Mouse (Mus musculus) right cerebral cortex, postnatal 25 days (tissue): ENCODE results near the gene C530025M09Rik.

Experiments
- DNase-seq: peaks from one replicate; pipeline ENCODE4 v3.0.0; 2022

The C530025M09Rik gene

DNA sequence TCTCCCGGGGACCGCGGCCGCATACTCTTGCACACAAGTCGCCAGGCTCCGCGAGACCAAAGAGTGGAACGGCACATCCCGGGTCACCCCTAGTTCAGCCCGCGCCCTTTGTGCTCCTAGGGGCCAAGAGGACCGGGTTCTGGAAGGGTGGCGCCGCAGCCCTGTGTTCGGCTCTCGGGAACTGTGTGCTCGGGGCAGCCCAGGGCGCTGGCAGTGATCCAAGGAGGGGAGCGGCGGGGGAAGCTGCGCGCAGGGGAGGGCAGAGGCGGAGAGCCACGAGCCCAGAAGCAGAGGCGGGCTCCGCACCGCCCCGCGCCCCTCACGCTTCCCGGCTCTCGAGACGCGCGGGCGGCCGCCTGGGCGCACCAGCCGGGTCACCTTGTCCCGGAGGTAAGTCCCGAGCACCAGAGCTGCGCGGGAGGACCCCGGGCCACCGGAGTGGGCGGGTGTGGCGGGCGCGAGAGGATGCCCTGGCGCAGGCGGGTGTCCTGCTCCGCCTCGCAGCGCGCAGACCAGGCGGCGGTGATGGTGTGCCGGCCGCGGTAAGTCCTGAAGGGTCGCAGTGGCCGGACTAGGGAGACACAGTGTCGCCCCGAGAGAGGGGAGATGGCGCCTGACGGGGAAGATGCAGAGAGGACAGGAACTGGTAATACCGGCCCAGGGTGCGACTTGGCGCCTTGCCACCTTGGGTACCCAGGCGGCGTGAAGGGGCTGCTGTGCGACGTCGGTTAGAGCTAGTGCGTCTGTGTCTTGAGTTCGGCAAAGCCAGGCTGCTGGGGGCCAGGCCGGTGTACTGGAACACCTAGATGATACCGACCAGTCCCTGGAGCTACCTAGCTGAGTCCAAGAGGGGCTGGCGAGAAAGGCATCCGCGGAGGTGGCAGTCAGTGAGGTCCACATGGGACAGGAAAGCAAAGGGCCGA lies at the start of gene C530025M09Rik:
Gene C530025M09Rik (minus strand): TSS at position 678 of the 923 bp plus-strand sequence.
- DNase-seq, result peak; percentile 59

DNA sequence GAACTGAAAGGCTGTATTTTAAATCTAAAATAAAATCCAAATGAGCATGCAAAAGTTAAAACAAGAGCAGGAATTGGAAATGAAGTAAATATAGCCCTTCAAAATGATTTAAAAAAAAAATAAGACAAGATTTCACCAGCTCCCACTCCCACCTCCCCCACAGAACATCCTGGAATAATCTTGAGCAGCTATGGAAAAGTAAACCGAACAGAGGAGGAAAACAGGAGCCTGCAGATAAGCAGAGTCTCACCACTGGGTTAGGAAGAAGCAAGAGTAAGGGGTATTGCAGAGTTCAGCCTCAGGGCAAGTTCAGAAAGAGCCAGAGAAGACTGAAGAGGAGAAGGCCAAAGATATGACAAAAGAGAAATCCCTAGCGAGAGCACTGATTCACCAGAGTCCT lies 46.9 kb upstream of the C530025M09Rik start:
- no peak for DNase-seq

DNA sequence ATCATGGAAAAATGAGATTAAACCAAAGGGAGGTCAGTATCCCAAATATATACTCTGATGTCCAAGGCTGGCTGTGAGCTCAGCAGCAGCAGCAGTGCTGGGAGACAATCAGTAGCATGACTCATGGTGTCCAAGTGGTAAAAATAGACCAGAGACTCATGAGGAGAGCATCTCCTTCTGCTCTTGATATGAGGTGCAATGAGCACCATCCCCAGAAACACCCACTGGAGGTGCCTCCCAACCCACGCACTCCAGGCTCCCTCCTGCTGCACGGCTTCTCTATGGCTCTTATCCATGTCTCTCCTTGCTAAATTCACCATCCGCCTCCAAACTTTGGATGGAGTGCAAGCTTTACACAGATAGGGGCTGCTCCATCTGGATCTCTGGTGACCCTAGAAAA lies 42.3 kb upstream of the C530025M09Rik start:
- peak; percentile 86 for DNase-seq

DNA sequence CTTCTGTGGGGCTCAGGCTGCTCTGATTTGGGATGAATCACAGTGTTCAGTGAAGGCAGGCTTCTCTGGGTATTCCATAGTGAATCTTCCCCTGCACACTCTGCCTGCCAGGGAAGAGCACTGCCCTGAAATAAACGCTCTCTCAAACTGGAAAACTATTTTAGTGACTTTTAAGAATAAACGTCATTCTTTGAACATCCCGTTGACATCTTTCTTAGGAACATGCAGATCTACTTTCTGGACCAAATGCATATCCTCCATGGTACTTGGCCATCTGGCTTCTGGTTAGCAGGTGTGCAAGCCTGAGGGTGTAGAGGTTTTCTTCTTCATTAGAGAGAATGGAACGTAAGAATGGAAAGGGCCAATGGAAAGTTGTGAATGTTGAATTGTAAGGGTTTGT lies 41.5 kb upstream of the C530025M09Rik start:
- DNase-seq, result no peak

DNA sequence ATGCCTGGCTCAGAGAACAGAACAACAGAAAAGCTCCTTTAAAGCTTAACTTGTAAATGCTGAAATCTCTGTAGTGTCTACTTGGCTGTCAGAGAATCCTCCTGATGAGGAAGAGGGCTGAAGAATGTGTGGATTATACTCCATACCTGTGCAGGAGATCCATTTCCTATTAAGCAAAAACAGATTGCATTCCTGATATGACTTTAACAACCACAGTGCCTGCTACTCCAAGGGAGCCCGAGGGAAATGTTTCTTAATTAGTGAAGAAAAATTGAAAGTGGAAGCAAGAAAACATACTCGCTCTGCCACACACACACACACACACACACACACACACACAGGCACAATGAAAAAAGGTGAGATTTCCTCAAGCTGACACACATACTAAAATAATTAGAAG lies 39.5 kb upstream of the C530025M09Rik start:
- no peak for DNase-seq

DNA sequence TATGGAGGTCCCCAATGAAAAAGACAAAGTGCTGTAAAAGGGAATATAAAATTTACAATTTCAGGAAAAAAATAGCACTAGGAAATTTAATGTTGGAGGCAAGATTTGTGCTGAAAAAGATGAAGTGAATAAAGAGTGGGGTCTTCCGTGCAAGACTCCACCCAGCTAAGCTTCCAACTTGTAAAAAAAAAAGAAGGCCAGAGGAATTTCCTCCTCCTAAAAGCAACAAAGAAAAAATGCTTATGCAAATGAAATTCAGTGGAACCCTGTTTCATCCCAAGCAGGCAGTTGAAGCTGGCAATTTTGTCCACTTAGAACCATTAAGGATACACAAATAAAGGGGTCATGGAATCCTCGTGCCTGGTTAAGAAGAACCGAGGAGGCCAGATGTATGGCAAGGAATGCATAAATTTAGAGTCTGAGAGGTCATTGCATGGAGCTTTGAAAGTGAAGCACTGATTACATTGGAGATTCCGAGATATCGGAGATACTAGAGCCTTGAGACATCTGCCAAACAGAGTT lies 35.0 kb upstream of the C530025M09Rik start:
- no peak for DNase-seq

DNA sequence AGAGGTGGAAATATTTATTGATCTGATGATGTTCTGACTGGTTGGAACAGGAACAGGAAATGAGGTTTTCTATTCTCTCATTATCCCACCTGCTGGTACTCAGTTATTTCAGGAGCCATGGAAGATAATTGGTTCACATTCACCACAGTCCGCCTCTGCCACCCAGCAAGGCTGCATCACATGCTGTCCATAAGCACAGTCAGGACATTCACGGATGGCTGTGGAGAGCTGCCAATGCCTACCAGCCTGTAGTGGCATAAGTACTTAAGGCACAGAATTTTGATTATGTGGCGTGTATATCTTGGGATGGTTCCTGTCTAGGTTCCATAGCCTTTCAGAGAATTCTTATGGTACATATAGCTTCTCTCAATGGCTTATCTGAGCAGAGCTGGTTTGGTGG lies 30.0 kb upstream of the C530025M09Rik start:
- DNase-seq, result no peak

DNA sequence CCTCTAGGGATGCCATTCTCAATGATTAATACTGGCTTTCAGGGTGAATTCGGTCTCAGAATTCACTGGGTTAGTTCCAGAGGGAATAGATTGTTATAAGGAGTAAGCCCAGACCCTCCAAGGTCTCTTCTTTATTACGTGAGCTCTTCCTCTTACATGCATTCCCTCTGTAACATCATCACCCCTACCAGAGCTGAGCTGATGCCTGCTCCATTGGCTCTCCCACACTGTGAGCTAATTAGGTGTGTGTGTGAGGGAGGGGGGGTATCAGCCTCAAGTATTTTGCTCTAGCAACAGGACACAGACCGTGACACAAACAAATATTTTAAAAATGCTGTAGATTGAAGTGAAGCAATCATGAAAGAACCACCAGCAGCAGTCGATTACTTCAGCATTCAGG lies 17.8 kb upstream of the C530025M09Rik start:
- no peak for DNase-seq

DNA sequence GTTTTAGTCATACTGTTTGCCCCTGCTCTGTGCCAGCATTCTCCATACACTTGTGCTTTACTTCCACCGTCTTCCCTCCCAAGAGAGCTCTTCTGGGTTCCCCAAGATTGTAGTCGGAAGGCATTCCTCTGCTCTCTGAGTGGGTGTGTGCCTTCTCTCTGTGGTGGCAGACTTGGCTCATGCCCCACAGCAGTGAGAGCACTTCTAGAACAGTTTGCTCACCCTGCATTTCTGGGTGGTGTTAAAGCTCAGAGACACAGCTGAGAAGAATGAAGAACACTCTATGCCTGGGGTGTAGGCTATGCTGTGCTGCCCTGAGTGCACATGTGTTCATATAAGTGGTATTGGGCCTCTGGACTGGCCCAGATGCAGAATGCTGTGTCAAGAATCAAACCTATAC lies 13.6 kb upstream of the C530025M09Rik start:
- DNase-seq, result peak; percentile 28

DNA sequence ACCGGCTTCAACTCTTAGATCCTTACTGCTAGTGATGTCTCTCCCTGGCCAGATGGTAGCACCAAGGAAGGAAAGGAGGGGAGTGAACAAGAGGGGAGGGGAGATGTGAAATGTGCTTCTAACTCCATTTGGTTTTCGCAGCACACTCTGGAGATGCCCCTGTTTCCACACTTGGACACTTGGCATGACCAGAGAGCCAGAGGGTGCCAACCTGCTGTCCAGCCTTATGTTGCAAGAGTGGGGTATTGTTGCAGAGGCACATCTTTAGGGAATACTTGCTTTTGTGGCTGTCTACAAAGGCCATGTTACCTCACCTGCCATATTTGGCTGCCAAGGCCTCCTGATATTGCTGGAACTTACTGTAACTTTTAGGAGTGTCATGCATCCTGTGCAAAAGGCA lies 8.7 kb upstream of the C530025M09Rik start:
- DNase-seq, result no peak

DNA sequence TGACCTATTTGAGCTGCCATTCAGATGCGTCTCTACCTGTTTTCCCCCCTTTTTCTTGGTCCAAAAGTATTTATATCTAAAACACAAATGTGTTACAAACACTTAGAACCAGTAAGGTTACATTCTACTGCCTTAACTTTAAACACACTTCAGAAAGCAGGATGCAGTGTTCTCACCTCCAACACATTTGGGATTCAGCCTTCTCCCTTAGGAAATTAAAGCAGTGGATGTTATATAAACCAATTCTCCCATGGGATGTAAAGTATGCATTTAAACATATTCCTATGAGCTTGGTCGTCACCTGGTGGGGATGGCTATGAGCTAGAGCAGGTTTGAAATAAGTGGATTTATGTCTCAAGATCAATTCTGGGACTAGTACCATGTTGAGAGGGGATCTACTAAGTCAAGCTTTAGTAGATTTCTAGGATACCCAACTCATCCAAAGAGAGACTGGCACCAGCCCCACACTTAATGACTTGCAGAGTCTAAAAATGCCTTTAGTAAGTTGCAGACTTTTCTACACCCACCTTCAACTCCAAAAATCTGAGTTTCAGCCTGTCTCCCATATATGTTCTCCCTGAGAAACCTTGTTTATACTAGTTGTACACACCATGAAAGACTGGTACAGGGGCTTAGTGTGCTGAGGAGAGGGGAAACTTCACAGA lies 5.6 kb upstream of the C530025M09Rik start:
- no peak for DNase-seq

DNA sequence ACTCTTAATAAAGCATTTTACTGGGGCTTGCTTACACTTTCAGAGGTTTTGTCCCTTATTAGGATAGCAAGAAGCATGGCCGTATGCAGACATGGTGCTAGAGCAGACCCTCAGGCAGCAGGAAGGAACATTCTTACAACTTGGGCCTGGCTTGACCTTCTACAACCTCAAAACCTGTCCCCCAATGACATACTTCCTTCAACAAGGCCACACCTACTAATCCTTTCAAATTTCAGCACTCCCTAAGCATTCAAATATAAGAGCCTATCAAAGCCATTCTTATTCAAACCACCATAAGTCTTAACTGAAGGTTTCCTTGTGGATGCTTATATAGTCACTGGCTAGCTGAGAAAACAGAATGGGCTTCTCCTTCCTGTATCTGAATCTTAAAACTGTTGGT lies 4.1 kb upstream of the C530025M09Rik start:
- no peak for DNase-seq

DNA sequence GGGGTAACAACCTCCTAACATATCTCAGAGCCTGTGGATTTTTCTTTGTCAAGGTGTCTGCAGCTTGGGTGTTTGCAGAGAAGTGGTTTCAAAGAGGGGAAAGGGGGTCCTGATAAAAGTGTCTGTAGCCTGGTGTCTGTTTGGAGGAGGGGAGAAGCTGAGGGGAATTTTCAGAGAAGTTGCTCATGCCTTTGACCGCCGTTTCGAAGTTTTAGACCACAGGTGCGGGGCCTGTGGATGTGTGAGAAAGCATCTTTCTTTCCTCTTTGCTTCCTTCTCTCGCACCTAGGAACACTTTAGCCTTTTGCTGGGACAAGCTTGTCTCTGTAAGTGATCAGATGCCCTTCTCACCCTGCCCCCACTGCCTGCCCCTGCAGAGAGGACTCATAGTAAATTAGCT lies 1.3 kb upstream of the C530025M09Rik start:
- DNase-seq, result no peak

DNA sequence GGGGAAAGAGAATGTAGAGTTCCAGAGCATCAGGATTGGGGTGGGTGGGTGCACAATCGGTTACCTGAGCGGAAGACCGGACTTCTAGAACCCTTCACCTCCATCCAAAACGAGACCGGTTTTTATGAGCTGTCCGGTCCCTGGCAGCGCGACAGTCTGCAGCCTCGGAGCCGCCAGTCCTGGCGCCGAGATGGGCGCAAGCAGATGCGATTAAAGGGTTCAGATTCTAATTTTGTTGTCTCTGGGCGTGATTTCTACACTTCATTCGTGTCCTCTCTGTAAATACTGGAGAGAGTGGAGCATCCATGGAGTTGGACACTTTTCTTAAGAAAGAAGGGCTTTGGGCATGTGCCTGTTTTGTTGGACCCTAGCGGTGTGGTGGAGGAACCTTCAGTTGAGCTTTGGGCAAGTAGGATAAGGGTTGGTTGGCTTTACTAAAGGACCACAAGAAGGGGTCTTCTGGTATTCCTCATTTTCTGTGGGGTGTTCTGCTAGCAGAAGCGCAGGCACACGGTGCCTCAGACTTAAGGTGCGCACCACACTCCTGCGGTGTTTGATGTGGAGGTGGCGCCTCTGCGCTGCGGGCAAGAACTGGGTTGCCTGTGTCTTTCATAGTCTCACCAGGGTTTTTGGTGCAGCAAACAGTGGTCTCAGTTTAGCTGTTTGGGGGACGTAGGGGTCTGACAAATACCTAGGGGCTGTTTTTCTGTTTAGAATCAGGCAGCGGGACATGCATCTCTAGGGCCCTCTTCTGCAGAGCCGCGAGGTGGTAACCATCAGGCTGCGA lies 639 bp upstream of the C530025M09Rik start:
- peak; percentile 65 for DNase-seq

DNA sequence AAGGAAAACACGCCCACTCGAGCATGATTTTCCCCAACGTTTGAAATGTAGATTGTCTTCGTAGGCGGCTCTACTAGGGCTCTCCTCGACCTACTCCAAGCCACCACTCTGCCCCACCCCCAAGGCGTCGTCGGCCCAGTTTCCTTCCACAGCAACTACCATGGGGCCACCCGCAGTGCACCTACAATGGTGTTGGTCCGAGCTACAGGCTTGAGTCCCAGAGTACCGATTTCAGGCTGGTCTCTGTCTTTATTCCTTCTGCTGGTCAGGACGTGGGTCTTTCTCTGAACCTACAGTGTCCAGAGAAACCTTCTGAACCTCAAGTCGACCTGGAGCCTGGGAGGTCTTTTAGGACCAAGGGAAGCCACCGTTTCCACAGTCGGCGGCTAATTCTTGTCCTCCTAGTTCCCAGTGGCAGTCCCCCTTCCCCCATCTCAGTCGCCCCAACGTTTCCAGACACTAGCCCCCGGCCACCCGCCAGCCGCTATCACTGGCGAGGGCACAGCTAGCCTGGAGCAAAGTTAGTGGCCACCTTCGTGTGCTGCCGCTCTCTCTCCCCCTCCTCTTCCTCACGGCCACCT lies 968 bp downstream of the C530025M09Rik start:
- DNase-seq, result no peak

DNA sequence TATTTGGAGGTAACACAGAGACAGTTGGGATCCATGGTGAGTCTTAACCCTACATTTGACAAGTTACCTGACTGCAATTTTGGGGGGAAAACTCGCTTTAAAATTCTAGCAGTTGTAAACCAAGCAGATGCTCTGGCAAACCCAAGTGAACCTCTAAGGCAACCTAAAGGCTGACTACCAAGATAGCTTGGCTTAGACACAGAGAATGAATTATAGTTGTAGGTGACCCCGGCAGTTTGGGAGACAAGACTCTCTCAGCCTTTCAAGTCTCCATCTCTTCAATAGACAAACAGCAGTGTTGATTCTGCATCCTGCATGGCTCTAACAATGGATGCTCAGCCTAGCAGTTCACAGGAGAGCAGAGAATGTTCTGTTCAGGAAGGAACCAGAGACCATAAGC lies 2.1 kb downstream of the C530025M09Rik start, which contains the start of gene Syndig1:
Gene Syndig1 (plus strand): TSS at position 301 of the 400 bp plus-strand sequence.
- no peak for DNase-seq

DNA sequence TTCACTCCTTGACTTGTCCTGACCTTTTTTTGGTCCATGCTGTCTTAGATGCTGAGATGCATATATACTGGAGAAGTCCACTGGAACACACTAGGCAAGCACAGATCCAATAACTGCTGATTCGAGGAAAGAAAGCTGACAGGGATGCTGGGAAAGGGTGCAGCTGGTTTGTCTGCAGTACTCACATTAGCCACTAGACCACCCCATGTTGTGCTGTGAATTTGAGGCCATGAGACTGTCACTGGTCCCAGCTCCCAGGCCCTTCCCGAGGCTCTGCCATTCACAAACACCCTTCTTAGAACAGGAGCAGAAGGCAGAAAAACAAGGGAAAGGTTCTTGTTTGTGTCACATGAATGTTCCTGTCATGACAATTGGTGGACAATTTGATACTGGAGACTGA lies 10.8 kb downstream of the C530025M09Rik start:
- DNase-seq, result no peak

DNA sequence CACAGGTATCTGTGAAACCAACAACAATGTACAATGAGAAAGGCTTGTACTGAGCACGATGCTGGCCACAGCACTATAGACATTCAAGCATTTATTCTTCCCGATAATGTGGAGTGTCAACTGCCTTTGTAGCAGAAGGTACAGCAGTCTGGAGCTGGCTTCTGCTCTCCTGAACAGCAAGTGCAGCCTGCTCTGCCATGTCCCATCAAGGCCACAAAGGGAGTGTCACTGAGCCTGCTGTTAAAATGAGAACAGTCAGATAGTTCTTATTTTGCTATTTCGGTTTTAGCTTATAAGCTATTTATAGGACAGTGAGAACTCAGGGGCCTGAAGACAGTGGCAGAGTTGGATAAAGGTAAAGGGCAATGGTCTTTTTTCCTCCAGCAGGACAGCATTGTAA lies 11.3 kb downstream of the C530025M09Rik start:
- DNase-seq, result no peak

DNA sequence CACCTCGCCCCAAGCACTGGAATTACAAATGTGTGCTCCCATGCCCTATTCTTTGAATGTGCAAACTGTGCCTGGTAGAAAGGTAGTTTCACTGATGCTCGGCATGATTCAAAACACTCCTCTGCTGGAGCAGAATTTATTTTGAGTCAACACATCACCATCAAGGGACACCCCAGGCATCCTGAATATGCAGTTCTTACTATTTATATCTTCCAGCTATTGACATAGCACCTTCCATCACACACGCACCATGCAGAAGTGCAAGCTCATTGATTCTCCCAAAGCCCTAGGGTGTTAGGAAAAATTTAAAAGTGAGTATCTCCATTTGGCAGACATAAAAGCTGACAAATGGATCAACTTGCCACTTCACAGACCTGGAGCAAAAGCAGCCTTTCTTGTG lies 12.6 kb downstream of the C530025M09Rik start:
- no peak for DNase-seq

DNA sequence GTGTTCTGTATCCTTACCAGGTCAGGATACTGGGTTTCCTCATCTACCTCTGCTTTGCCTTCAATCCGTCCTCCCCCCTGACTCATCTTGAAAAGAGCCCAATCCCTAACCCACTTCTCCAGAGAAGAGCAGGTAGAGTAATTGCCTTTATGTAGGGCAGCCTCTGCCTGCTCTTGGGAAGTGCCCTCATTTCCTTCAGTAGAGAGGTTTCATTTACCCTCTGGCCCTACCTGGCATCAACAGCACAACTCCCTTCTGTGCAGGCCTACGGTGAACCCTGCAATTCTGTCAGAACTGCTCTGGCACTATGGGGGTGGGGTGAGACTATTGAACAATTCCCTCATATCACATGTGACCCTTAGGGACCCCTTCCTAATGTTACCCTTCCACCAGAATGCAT lies 18.1 kb downstream of the C530025M09Rik start:
- DNase-seq, result no peak

DNA sequence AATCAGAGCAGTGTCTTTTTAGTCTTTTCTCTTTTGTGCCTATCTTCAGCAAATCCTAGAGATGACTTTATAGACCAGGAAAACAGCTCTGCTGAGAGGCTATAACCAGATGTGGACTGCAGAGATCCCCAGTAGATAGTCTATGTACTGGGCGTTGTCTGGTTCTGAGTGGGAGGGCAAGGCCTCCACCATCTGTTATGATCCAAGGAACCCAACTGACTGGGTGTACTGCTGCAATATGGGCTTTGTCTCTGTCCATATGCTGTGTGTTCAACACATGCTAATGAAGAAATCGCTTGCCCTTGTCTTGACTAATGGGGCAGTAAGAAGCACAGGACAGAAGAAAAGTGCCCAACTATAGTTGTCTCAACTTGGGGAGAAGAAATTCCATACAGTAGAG lies 25.8 kb downstream of the C530025M09Rik start:
- no peak for DNase-seq

DNA sequence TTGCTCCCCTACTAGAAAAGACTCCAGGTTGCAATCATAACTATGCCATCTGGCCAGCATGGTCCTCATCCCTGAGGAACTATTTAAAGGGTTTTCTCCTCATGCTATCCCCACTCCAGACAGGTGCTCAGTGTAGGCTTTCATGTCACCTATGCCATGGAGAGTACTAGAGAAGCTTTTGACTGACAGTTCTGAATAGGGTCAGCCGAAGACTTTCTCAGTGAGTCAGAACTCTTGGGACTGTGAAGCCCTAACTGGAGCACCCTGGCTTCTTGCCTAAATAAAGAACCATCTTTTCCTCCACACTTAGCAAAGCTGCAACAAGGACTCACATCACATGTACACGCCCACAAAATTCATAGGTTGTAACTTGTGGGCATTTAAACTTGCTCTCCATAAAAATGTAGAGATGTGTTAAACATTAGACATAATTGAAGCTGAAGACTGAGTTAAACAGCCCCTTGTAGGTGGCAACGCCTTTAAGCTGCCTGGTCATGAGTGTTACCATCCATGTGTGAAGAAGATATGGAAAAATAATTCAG lies 26.3 kb downstream of the C530025M09Rik start:
- no peak for DNase-seq
